Mouse (Mus musculus) liver, embryonic 11.5 days (tissue): ENCODE results near the gene Atg16l2. TPM values are rescaled to one million over a fixed set of nuclear protein-coding genes. Genes with fewer than 3 reads are reported as not detected.

Experiments
- ATAC-seq: fragments of 200-750 bp; cut with Nextera tagmentation; replicated peaks from 2 replicates; pipeline ENCODE4 v1.8.0; 2017; ENCODE audit warnings: moderate number of reproducible peaks, mild to moderate bottlenecking, moderate TSS enrichment, moderate library complexity; ENCODE audit not compliant: low FRiP score
- DNase-seq: peaks from one replicate; pipeline ENCODE4 v3.0.0-alpha.2; 2017; ENCODE audit warnings: low spot score
- H3K27ac ChIP-seq: fragments of 300-500 bp; sonication (generic); 2 replicates; pipeline ENCODE4 v1.5.1; 2014; ENCODE audit warnings: mild to moderate bottlenecking, low read depth, low read length, control low read depth
- H3K27me3 ChIP-seq: fragments of 300-500 bp; sonication (generic); replicated peaks from 2 replicates; pipeline ENCODE4 v1.6.1; 2014; ENCODE audit warnings: low read length, mixed read lengths; ENCODE audit not compliant: control insufficient read depth, insufficient read depth
- H3K36me3 ChIP-seq: fragments of 300-500 bp; sonication (generic); 2 replicates; pipeline ENCODE4 v1.6.1; 2014; ENCODE audit warnings: mild to moderate bottlenecking, low read length, moderate library complexity, mixed read lengths; ENCODE audit not compliant: control insufficient read depth, insufficient read depth
- H3K4me1 ChIP-seq: fragments of 300-500 bp; sonication (generic); replicated peaks from 2 replicates; pipeline ENCODE4 v1.6.1; 2014; ENCODE audit warnings: low read length, mixed read lengths; ENCODE audit not compliant: control insufficient read depth, insufficient read depth
- H3K4me2 ChIP-seq: fragments of 300-500 bp; sonication (generic); 2 replicates; pipeline ENCODE4 v1.6.1; 2014; ENCODE audit warnings: mild to moderate bottlenecking, control low read depth, moderate library complexity
- H3K4me3 ChIP-seq: fragments of 300-500 bp; sonication (generic); 2 replicates; pipeline ENCODE4 v1.5.1; 2014; ENCODE audit warnings: low read depth, low read length, control low read depth
- H3K9ac ChIP-seq: fragments of 300-500 bp; sonication (generic); 2 replicates; pipeline ENCODE4 v1.6.1; 2014; ENCODE audit warnings: low read depth, low read length, control low read depth
- H3K9me3 ChIP-seq: fragments of 300-500 bp; sonication (generic); 2 replicates; pipeline ENCODE4 v1.6.1; 2016; ENCODE audit warnings: low read length, inconsistent platforms, mixed read lengths; ENCODE audit not compliant: control insufficient read depth
- WGBS: fragments of 180-500 bp; shearing (Covaris S2); extraction: QIAGEN DNeasy Blood & Tissue Kit; methylation state at CpG from one replicate; pipeline ENCODE4 v1.1.7; 2014; 5-methylcytosine and 5-hydroxymethylcytosine counted together
- polyA plus RNA-seq: library from polyadenylated mRNA; unstranded; fragments of >200 nt; fragmentation: Nextera tagmentation; extraction: Ambion mirVana; gene quantifications from 2 replicates; pipeline ENCODE4 v1.2.1, GENCODE M21; 2014

The Atg16l2 gene
- polyA plus RNA-seq, 1 experiment from 2014 or later = 5.7 TPM

DNA sequence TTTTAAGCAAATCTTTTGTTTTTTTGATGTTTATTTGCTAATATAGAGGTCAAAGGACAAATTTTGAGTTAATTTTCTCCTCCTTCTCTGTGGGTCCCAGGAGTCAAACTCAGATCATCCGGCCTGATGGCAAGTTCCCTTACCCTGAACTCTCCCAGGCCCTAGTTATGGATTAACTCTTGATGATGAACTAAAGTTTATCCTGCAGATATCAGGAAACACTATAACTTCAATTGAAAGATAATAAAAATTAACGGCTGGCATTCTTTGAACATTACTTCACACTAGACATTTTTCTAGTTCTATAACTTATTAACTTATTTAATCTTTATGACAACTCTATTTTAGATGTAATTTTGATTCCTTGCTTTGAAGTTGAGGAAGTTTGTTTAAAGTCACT is 52.9 kb downstream of the Atg16l2 start:
- Histone ChIP-seq H3K9ac (no peak overlapping the region), H3K9me3 (no peaks in the 10 kb centered on the region), H3K4me1 (no peaks in the 10 kb centered on the region), H3K36me3 (peaks cover 2% of the 10 kb centered on the region; the same call in 1 of the 2 replicates), H3K27me3 (no peaks in the 10 kb centered on the region), H3K27ac (no peak overlapping the region), H3K4me3 (no peak overlapping the region), H3K4me2 (no peak overlapping the region)
- ATAC-seq (no peak), DNase-seq (no peak)
- WGBS = 76% methylated on average over 2 of the region's 2 CpGs

- DNase-seq (no peak), ATAC-seq (no peak)
- Histone ChIP-seq H3K27me3 (no peaks in the 10 kb centered on the region), H3K36me3 (peaks cover 2% of the 10 kb centered on the region; the same call in 1 of the 2 replicates), H3K4me3 (no peak overlapping the region), H3K4me2 (no peak overlapping the region), H3K4me1 (no peaks in the 10 kb centered on the region), H3K9ac (no peak overlapping the region), H3K27ac (no peak overlapping the region), H3K9me3 (no peaks in the 10 kb centered on the region)
- 93% methylated on average over 4 of the region's 4 CpGs for WGBS
Observed at GRCm38 (mm10) chr7:101248760-101249159, 53.3 kb downstream of the Atg16l2 start.

- H3K4me1 ChIP-seq = no peaks in the 10 kb centered on the region
- H3K27ac ChIP-seq = no peak overlapping the region
- no peaks in the 10 kb centered on the region for H3K27me3 ChIP-seq
- no peak overlapping the region for H3K9ac ChIP-seq
- ATAC-seq (no peak), DNase-seq (no peak)
- H3K36me3 ChIP-seq = no peaks in the 10 kb centered on the region
- H3K4me3 ChIP-seq = no peak overlapping the region
- 85% methylated on average over 8 of the region's 8 CpGs for WGBS
- no peaks in the 10 kb centered on the region for H3K9me3 ChIP-seq
- no peak overlapping the region for H3K4me2 ChIP-seq
Observed at GRCm38 (mm10) chr7:101236712-101237473, 65.2 kb downstream of the Atg16l2 start.

DNA sequence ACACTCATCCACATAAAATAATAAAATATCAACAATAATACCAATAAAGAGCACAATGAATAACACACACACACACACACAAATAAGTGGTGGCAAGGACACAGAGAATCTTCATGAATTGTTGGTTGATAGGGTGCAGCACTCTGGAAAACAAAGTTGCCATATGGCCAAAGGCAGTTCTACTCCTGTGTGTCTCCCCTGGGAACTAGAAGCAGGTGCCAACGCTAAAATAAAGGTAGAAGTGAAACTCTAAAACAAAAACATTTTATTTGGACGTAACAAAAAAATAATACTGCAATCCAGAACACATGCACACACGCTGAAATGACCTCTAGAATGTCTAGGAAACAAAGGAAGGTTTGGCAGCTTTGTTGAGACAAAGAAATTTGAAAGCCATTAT is 69.3 kb downstream of the Atg16l2 start:
- WGBS = 83% methylated on average over 3 of the region's 3 CpGs
- Histone ChIP-seq H3K27me3 (no peaks in the 10 kb centered on the region), H3K4me3 (no peak overlapping the region), H3K27ac (no peak overlapping the region), H3K36me3 (no peaks in the 10 kb centered on the region), H3K9me3 (no peaks in the 10 kb centered on the region), H3K9ac (no peak overlapping the region), H3K4me2 (no peak overlapping the region), H3K4me1 (no peaks in the 10 kb centered on the region)
- no peak for DNase-seq
- ATAC-seq = no peak

DNA sequence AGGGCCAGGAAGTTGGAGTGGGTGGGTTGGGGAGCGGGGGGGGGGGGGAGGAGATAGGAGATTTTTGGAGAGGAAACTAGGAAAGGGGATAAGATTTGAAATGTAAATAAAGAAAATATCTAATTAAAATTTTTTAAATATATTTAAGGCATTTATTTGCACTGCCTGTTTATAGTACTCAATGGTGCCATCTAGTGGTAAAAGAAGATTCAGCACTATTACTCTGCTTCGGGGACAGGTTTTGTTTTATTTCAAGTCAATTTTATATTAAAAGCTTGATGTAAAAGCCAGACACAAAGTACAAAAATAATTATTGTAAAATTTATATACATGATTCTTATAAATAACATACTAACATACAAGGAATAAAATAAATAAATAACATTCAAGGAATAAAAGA is 70.6 kb downstream of the Atg16l2 start:
- no peaks in the 10 kb centered on the region for H3K4me1 ChIP-seq
- no peaks in the 10 kb centered on the region for H3K27me3 ChIP-seq
- H3K27ac ChIP-seq = no peak overlapping the region
- H3K4me3 ChIP-seq = no peak overlapping the region
- ATAC-seq (no peak), DNase-seq (no peak)
- H3K9ac ChIP-seq = no peak overlapping the region
- 54% methylated on average over 2 of the region's 2 CpGs for WGBS
- H3K4me2 ChIP-seq = no peak overlapping the region
- no peaks in the 10 kb centered on the region for H3K36me3 ChIP-seq
- H3K9me3 ChIP-seq = no peaks in the 10 kb centered on the region

GRCm38 (mm10) chr7:101229336-101229735 is 72.7 kb downstream of the Atg16l2 start:
- no peak for DNase-seq
- Histone ChIP-seq H3K27me3 (no peaks in the 10 kb centered on the region), H3K9ac (no peak overlapping the region), H3K4me3 (no peak overlapping the region), H3K36me3 (no peaks in the 10 kb centered on the region), H3K4me1 (no peaks in the 10 kb centered on the region), H3K4me2 (no peak overlapping the region), H3K9me3 (no peaks in the 10 kb centered on the region), H3K27ac (no peak overlapping the region)
- no peak for ATAC-seq
- whole genome bisulfite sequencing = 73% methylated on average over 1 of the region's 1 CpGs

GRCm38 (mm10) chr7:101223501-101223900 is 78.5 kb downstream of the Atg16l2 start:
- Histone ChIP-seq H3K4me2 (no peak overlapping the region), H3K27ac (no peak overlapping the region), H3K36me3 (no peaks in the 10 kb centered on the region), H3K4me3 (no peak overlapping the region), H3K4me1 (no peaks in the 10 kb centered on the region), H3K9me3 (no peaks in the 10 kb centered on the region), H3K27me3 (no peaks in the 10 kb centered on the region), H3K9ac (no peak overlapping the region)
- DNase-seq (no peak), ATAC-seq (no peak)
- 93% methylated on average over 2 of the region's 2 CpGs for WGBS

- H3K9me3 ChIP-seq = no peaks in the 10 kb centered on the region
- H3K36me3 ChIP-seq = no peaks in the 10 kb centered on the region
- H3K27ac ChIP-seq = no peak overlapping the region
- ATAC-seq = no peak
- DNase-seq = no peak
- WGBS = 76% methylated on average over 2 of the region's 2 CpGs
- no peak overlapping the region for H3K4me2 ChIP-seq
- no peaks in the 10 kb centered on the region for H3K27me3 ChIP-seq
- no peak overlapping the region for H3K4me3 ChIP-seq
- H3K4me1 ChIP-seq = no peaks in the 10 kb centered on the region
- H3K9ac ChIP-seq = no peak overlapping the region
Observed at GRCm38 (mm10) chr7:101216724-101217123, 85.3 kb downstream of the Atg16l2 start.

GRCm38 (mm10) chr7:101213515-101214263 is 88.4 kb downstream of the Atg16l2 start:
- Histone ChIP-seq H3K9ac (no peak overlapping the region), H3K4me3 (no peak overlapping the region), H3K36me3 (no peaks in the 10 kb centered on the region), H3K4me2 (no peak overlapping the region), H3K9me3 (no peaks in the 10 kb centered on the region), H3K27ac (no peak overlapping the region), H3K4me1 (no peaks in the 10 kb centered on the region), H3K27me3 (no peaks in the 10 kb centered on the region)
- DNase-seq (no peak), ATAC-seq (no peak)
- 63% methylated on average over 3 of the region's 3 CpGs for WGBS
